Mouse (Mus musculus) embryo, embryonic 9.5 days (tissue): ENCODE results near the gene Ranbp1.

Source experiments
- DNase-seq: peaks from one replicate; pipeline ENCODE4 v3.0.0-alpha.2; 2017; ENCODE audit errors: extremely low spot score

The Ranbp1 gene

GRCm38 (mm10) chr16:18248433-18249363, at the start of gene Ranbp1, which contains the start of gene Trmt2a:
TSS of gene Ranbp1 (minus strand) at chr16:18248732.
TSS of gene Trmt2a (plus strand) at chr16:18248679.
- DNase-seq, result peak; percentile 99

- peak; percentile 20 for DNase-seq
Observed at GRCm38 (mm10) chr16:18289614-18290013, 41.1 kb upstream of the Ranbp1 start.

- peak; percentile 97 for DNase-seq
Observed at GRCm38 (mm10) chr16:18289067-18289588, 40.6 kb upstream of the Ranbp1 start, which contains the start of gene Dgcr8. TSS of gene Dgcr8 (minus strand) at chr16:18289246.

GRCm38 (mm10) chr16:18288581-18289061, 40.1 kb upstream of the Ranbp1 start:
- no peak for DNase-seq

GRCm38 (mm10) chr16:18288166-18288565, 39.6 kb upstream of the Ranbp1 start:
- peak; percentile 39 for DNase-seq

GRCm38 (mm10) chr16:18275166-18275565, 26.6 kb upstream of the Ranbp1 start:
- DNase-seq, result no peak

- no peak for DNase-seq
Observed at GRCm38 (mm10) chr16:18268182-18268581, 19.6 kb upstream of the Ranbp1 start.

GRCm38 (mm10) chr16:18265024-18265423, 16.5 kb upstream of the Ranbp1 start:
- DNase-seq, result no peak

- DNase-seq, result no peak
Observed at GRCm38 (mm10) chr16:18258221-18258620, 9.7 kb upstream of the Ranbp1 start, which contains the start of gene Gm49776. TSS of gene Gm49776 (minus strand) at chr16:18258321.

GRCm38 (mm10) chr16:18253866-18254265, 5.3 kb upstream of the Ranbp1 start:
- DNase-seq, result no peak

- DNase-seq, result no peak
Observed at GRCm38 (mm10) chr16:18252736-18253135, 4.2 kb upstream of the Ranbp1 start.

- peak; percentile 31 for DNase-seq
Observed at GRCm38 (mm10) chr16:18250828-18251790, 2.6 kb upstream of the Ranbp1 start.

GRCm38 (mm10) chr16:18250231-18250630, 1.7 kb upstream of the Ranbp1 start:
- DNase-seq, result no peak

GRCm38 (mm10) chr16:18249364-18249967, 934 bp upstream of the Ranbp1 start:
- peak; percentile 44 for DNase-seq

- DNase-seq, result no peak
Observed at GRCm38 (mm10) chr16:18247521-18248399, 772 bp downstream of the Ranbp1 start.

- no peak for DNase-seq
Observed at GRCm38 (mm10) chr16:18241581-18241980, 7.0 kb downstream of the Ranbp1 start.

- no peak for DNase-seq
Observed at GRCm38 (mm10) chr16:18236676-18237501, 11.6 kb downstream of the Ranbp1 start.

- peak; percentile 73 for DNase-seq
Observed at GRCm38 (mm10) chr16:18235389-18236065, 13.0 kb downstream of the Ranbp1 start.
